Mouse (Mus musculus): Measurements from ENCODE around the gene Prkcz.

The Prkcz gene

DNA sequence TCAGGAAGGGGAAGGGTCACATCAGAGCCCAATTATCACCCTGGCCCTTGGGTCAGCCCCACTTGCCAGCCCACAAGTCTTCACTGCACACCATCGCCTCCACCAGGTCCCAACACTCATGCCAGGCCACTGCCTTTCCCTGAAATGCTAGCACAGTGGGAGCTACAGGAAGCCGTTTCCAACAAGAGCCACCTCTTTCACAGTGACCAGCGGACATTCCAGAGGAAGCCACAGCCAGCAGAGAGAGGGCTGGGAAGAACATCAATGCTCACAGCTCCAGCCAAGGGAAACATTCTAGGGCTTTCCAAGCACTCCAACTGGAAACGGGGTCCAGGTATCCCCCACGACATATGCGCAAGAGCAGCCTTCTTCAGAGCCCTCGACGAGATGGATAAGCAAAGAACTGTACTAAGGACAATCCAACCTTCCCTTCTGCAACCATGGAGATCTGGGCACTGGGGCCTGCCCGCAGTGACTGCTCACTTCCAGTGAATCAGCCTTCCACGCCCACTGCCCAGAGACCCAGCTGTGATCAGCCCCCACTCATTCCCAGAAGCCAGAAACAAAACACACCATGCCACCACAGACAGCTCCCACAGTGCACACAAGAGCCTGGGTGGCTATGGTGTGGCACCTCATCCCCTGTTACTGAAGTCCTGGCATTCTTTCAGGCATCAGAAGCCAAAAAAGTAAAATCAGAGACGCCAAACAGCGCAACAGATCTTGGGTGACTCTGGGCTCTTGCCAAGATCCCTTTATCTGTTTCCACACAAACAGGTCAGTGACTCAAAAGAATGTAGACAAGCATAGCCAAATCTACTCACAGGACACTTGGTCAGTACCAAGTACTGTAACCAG is 145.2 kb downstream of the Prkcz start:
- DNase-seq = no peak

DNA sequence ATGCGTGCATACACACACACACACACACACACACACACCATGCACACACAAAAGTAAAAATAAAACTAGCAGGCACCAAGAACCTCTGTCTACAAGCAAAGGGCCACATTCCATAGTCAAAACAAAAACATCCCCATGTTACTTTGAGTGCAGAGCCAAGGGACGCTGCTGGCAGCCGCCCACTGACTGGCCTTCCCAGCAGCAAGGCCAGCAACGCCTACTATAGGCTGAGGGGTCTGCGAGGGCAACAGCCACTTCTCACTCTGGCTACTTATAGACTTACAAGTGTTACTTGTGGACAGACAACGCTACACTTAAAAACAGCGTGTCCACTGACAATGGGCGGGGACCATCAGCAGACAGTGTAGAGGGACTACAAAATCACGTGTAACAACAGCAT is 146.0 kb downstream of the Prkcz start:
- DNase-seq = no peak

DNA sequence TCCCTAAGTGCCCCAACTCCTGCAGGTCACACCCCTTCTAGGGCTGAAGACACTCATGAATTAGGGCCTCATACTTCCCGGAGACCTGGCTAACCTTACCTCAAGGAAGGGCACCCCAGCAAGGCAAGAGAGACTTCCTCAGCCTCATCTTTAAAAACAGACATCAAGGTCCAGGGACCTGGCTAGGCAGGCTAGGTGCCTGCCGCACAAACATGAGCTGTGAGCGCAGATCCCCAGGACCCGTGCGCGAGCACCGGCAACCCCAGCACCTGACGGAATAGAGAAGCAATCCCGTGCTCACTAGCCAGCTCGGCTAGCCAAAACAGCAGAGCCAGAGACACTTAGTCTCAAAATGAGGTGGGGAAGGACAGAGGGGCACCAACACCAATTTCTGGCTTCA is 146.4 kb downstream of the Prkcz start:
- DNase-seq = no peak

DNA sequence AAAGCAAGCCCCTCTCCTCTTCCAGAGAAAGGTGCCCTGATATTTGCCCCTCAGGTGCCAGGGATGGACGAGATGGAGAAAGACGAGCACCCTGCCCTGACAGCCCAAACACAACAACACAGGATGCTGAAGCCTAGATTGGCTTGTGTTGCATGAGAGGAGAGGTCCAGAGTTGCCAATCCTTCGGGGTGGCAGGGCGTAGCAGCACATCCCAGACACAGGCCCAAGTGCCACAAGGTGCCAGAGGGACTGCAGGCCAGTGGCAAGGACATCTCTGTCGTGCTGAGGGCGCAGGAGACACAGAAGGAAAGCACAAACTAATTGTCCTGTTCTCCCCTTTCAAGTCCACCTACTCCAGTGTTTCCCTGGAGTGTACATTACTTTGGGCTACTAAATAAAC is 147.0 kb downstream of the Prkcz start:
- no peak for DNase-seq

DNA sequence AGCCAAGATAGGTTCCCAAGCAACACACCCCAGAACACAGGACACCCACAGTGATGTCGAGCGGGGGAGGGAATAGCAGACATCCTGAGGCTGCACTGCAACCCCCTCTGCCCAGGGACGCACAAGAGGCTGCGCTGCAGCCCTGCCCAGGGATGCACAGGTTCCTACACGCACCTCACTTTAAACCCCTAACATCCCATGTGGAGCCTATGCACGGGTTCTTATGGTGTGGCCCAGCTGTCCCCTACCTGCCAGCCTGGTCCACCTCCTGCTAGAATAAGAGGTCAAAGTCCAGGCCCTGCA is 147.5 kb downstream of the Prkcz start:
- DNase-seq = no peak

DNA sequence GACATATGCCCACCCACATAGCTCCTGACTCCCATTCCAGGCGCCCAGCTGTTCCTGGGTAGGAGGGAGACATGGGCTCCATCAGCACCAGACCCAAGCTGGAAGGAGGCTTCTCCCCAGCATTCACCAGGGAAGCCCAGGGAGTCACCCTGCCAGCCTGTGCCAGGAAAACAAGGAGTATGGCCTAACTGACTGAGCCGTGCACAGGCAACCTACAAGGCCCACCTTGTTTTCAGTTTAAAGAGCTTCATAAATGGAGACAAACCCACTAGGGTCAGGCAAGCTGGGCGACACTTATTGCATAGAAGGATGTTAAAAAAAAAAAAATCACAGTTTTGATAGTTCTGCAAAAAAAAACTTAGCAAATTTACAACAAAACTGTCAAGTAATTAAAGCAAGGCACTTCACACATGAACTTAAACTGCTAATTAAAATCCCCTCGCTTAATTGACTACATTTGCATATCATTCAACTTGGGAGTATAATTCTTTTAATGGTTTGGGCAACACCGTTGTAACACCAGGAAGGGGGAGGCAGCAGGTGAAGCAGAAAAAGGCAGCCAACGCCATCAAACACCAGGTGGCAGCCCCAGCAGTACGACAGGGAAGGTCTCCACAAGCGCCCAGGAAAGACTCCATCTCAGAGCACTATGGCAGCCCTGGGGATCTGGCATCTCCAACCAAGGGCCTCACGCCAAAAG is 148.0 kb downstream of the Prkcz start:
- peak; percentile 69 for DNase-seq
